Mouse (Mus musculus): Measurements from ENCODE around the gene Olfr231. TPM values are rescaled to one million over a fixed set of nuclear protein-coding genes. Genes with fewer than 3 reads are reported as not detected.

Olfr231 gene
- 0.02 TPM in 1 of 2 replicates, not detected in the other for polyA plus RNA-seq (2012; rRNA removed)

DNA sequence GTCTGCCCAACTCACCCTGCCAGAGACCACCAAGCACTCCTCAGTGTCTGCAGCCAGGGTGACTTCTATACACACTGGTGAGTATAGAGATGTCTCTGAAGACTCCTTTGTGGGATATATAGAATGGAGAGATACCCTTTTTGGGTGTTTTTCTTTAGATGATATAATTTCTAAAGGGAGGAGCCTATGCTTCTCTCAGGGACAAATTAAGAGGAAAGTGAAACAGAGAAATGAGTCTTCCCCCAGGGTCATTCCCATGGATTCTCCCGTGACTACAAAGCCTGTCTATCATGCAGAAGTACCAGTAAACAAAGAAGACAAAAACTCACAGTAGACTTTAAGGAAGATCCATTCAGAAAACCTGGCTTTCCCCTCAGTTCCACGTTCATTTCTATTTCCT is at the start of gene Olfr231:
Gene Olfr231 (minus strand): TSS at position 101 of the 400 bp plus-strand sequence.

GRCm38 (mm10) chr1:174155333-174155732 is 34.4 kb upstream of the Olfr231 start, which contains the start of gene Olfr420:
TSS of gene Olfr420 (plus strand) at chr1:174155633.

GRCm38 (mm10) chr1:174131217-174131616 is 10.3 kb upstream of the Olfr231 start, which contains the start of gene Olfr424:
TSS of gene Olfr424 (plus strand) at chr1:174131517.

GRCm38 (mm10) chr1:174096591-174096990 is 24.4 kb downstream of the Olfr231 start, which contains the start of gene Olfr427:
TSS of gene Olfr427 (plus strand) at chr1:174096891.

DNA sequence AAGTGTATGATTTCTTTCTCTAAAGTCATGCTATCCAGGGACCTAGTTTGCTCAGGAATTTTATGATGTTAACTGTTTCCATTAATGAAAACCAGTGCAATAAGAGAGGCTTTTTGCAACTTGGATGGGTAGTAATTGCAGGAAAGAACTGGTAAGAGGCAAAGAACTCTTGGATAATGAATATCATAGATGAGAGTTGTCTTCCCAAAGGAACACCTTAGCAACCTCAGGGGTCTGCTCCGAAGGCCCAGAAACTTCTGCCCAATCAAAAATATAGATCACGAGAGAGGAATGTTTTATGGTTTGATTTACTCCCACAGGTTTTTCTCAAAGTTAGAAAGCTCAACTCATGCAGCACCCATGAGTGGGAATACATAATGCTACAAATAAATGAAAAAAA is 36.9 kb downstream of the Olfr231 start, which contains the start of gene Olfr429:
Gene Olfr429 (plus strand): TSS at position 301 of the 400 bp plus-strand sequence.

GRCm38 (mm10) chr1:174066305-174066704 is 54.7 kb downstream of the Olfr231 start, which contains the start of gene Olfr430:
TSS of gene Olfr430 (plus strand) at chr1:174066605.

Other genes starting within 250 kb of the Olfr231 start
- 1.3 and 1.7 TPM in 2 replicates for gene Ifi211, start 208.1 kb downstream of the Olfr231 start, polyA plus RNA-seq (2012; rRNA removed)
- gene Mndal, start 178.7 kb downstream of the Olfr231 start, polyA plus RNA-seq (2012; rRNA removed), result 2.9 and 3.2 TPM in 2 replicates
- 1.5 and 2.4 TPM in 2 replicates for gene Ifi203, start 178.5 kb downstream of the Olfr231 start, polyA plus RNA-seq (2012; rRNA removed)
- not detected in 2 replicates for gene Ifi202b, start 138.4 kb downstream of the Olfr231 start, polyA plus RNA-seq (2012; rRNA removed)
- 0.52 TPM in 2 replicates for gene Ifi205, start 89.4 kb downstream of the Olfr231 start, polyA plus RNA-seq (2012; rRNA removed)
- 0.06 and 0.07 TPM in 2 replicates for gene Olfr433, start 80.5 kb downstream of the Olfr231 start, polyA plus RNA-seq (2012; rRNA removed)
- gene Olfr432, start 72.0 kb downstream of the Olfr231 start, polyA plus RNA-seq (2012; rRNA removed), result 0.01 TPM in 1 of 2 replicates, not detected in the other
- gene Olfr430, start 54.6 kb downstream of the Olfr231 start, polyA plus RNA-seq (2012; rRNA removed), result not detected in 2 replicates
- gene Olfr429, start 36.8 kb downstream of the Olfr231 start, polyA plus RNA-seq (2012; rRNA removed), result not detected in 2 replicates
- not detected in 2 replicates for gene Olfr427, start 24.3 kb downstream of the Olfr231 start, polyA plus RNA-seq (2012; rRNA removed)
- gene Olfr424, start 10.4 kb upstream of the Olfr231 start, polyA plus RNA-seq (2012; rRNA removed), result not detected in 2 replicates
- not detected in 2 replicates for gene Olfr420, start 34.5 kb upstream of the Olfr231 start, polyA plus RNA-seq (2012; rRNA removed)
- gene Spta1, start 51.6 kb upstream of the Olfr231 start, polyA plus RNA-seq (2012; rRNA removed), result 37.1 and 44.4 TPM in 2 replicates
- not detected in 2 replicates for gene Olfr419, start 130.9 kb upstream of the Olfr231 start, polyA plus RNA-seq (2012; rRNA removed)
- gene Mptx1, start 209.4 kb upstream of the Olfr231 start, polyA plus RNA-seq (2012; rRNA removed), result not detected in 2 replicates
- gene Olfr417, start 244.0 kb upstream of the Olfr231 start, polyA plus RNA-seq (2012; rRNA removed), result 0.01 TPM in 1 of 2 replicates, not detected in the other

All from liver, embryonic 14 days (tissue).